Mouse (Mus musculus) embryo, embryonic 10 days (tissue): ENCODE measurements at regions not wholly inside any gene's neighbourhood (a gene's known extent, or its start where the extent isn't known, plus 50 kb on each side); places are given as distances from the start of the nearest gene placed in this dataset.
A peak's percentile ranks its signal among the peaks of the same experiment; 100 is the strongest.

ENCODE experiments used
- DNase-seq: peaks from one replicate; pipeline ENCODE4 v3.0.0-alpha.2; 2015; ENCODE audit warnings: low spot score

GRCm38 (mm10) chr11:44046083-44046482 lies 145.1 kb upstream of the Adra1b start:
- DNase-seq = no peak

- no peak for DNase-seq
These were observed 148.4 kb upstream of the Adra1b start for GRCm38 (mm10) chr11:44049253-44049976.

- no peak for DNase-seq
These were observed 151.5 kb upstream of the Adra1b start for GRCm38 (mm10) chr11:44052481-44052880.

GRCm38 (mm10) chr11:44062446-44062845 lies 161.4 kb upstream of the Adra1b start:
- DNase-seq = no peak

GRCm38 (mm10) chr11:44066176-44066575 lies 165.2 kb upstream of the Adra1b start:
- DNase-seq = no peak

GRCm38 (mm10) chr11:44083716-44084115 lies 182.7 kb upstream of the Adra1b start:
- DNase-seq = no peak

- DNase-seq = peak; percentile 17
These were observed 185.9 kb upstream of the Adra1b start for GRCm38 (mm10) chr11:44086951-44087350.

- no peak for DNase-seq
These were observed 188.5 kb upstream of the Adra1b start for GRCm38 (mm10) chr11:44089514-44089913.

GRCm38 (mm10) chr11:44095280-44095679 lies 194.3 kb upstream of the Adra1b start:
- DNase-seq = no peak

GRCm38 (mm10) chr11:44103188-44103840 lies 202.3 kb upstream of the Adra1b start:
- DNase-seq = no peak

- no peak for DNase-seq
These were observed 202.8 kb upstream of the Adra1b start for GRCm38 (mm10) chr11:44103841-44104191.

GRCm38 (mm10) chr11:44106231-44106630 lies 205.2 kb upstream of the Adra1b start:
- no peak for DNase-seq

- DNase-seq = no peak
These were observed 210.5 kb upstream of the Adra1b start for GRCm38 (mm10) chr11:44111525-44111924.

- DNase-seq = no peak
These were observed 226.1 kb upstream of the Adra1b start for GRCm38 (mm10) chr11:44127088-44127487.

GRCm38 (mm10) chr11:44128481-44128880 lies 227.5 kb upstream of the Adra1b start:
- no peak for DNase-seq

GRCm38 (mm10) chr11:44133244-44133643 lies 232.2 kb upstream of the Adra1b start:
- no peak for DNase-seq

- no peak for DNase-seq
These were observed 235.0 kb upstream of the Adra1b start for GRCm38 (mm10) chr11:44136024-44136423.

- no peak for DNase-seq
These were observed 242.0 kb upstream of the Adra1b start for GRCm38 (mm10) chr11:44142996-44143395.

- DNase-seq = no peak
These were observed 243.5 kb upstream of the Adra1b start for GRCm38 (mm10) chr11:44144477-44144876.

GRCm38 (mm10) chr11:44146419-44146818 lies 245.4 kb upstream of the Adra1b start:
- DNase-seq = no peak

- DNase-seq = no peak
These were observed 246.3 kb upstream of the Il12b start for GRCm38 (mm10) chr11:44153576-44153975.

GRCm38 (mm10) chr11:44155591-44155990 lies 244.3 kb upstream of the Il12b start:
- no peak for DNase-seq

GRCm38 (mm10) chr11:44156081-44156480 lies 243.8 kb upstream of the Il12b start:
- DNase-seq = no peak
